In genomic region chr12:82311593-82311992, GRCm38 (mm10) we compare ENCODE assay signal across 13 mouse cellular contexts.
DNase-seq lines count a peak whose midpoint lies in the region; ATAC-seq and TF ChIP-seq lines count a peak whose summit lies in the region.
"Had no signal": no experiment of that assay in that cellular context is flagged by ENCODE, and none has a peak within 500 bp of the region (broad histone marks: within the 10 kb centered on the region; RNA-seq: fewer than 3 reads in every experiment).

No protein-coding gene starts in this region.

- no peak overlapping the region for H3K4me3 ChIP-seq in forebrain, embryonic 14.5 days (ENCODE audit: low read depth, low read length)
- no peak overlapping the region for H3K4me3 ChIP-seq in forebrain, postnatal 0 days (ENCODE audit: low read depth, low read length)
- no peak overlapping the region for H3K4me3 ChIP-seq in hindbrain, embryonic 14.5 days (replicated peaks; ENCODE audit: low read length)
- H3K4me3 ChIP-seq in hindbrain, embryonic 12.5 days = no peak overlapping the region
- H3K4me3 ChIP-seq in midbrain, embryonic 12.5 days = no peak overlapping the region
- no peak overlapping the region for H3K4me3 ChIP-seq in midbrain, postnatal 0 days (ENCODE audit: low read depth, low read length)
- no peak overlapping the region for H3K4me3 ChIP-seq in olfactory bulb, adult 2 months (ENCODE audit: insufficient read depth, low read depth, low read length)
- H3K4me3 ChIP-seq: embryonic facial prominence, embryonic 13.5 days; left cerebral cortex, adult 2 months had no signal

- DNase-seq in forebrain, embryonic 14.5 days (ENCODE audit: low spot score) = no peak
- DNase-seq in forebrain, postnatal 0 days = no peak
- DNase-seq in hindbrain, embryonic 14.5 days (ENCODE audit: low spot score) = no peak
- DNase-seq in midbrain, postnatal 0 days (ENCODE audit: low spot score) = no peak
- DNase-seq in layer of hippocampus, postnatal 36 days = no peak

- no peak for TF ChIP-seq POLR2A in olfactory bulb, adult 2 months (IDR thresholded peaks at IDR 0.05; ENCODE audit: insufficient read depth, low read depth, low read length)

- no peak for TF ChIP-seq CTCF in forebrain, postnatal 0 days (IDR thresholded peaks at IDR 0.05; ENCODE audit: low read depth)
- no peak for TF ChIP-seq CTCF in midbrain, postnatal 0 days (IDR thresholded peaks at IDR 0.05)
- TF ChIP-seq CTCF in olfactory bulb, adult 2 months (IDR thresholded peaks at IDR 0.05; ENCODE audit: insufficient read depth, low read depth, low read length) = no peak

- H3K9me3 ChIP-seq in forebrain, embryonic 14.5 days (replicated peaks; ENCODE audit: control insufficient read depth, low read length) = no peaks in the 10 kb centered on the region
- H3K9me3 ChIP-seq in forebrain, postnatal 0 days (ENCODE audit: low read length) = no peaks in the 10 kb centered on the region
- no peaks in the 10 kb centered on the region for H3K9me3 ChIP-seq in hindbrain, embryonic 14.5 days (ENCODE audit: control insufficient read depth, low read length)
- no peaks in the 10 kb centered on the region for H3K9me3 ChIP-seq in hindbrain, embryonic 12.5 days (replicated peaks)
- no peaks in the 10 kb centered on the region for H3K9me3 ChIP-seq in midbrain, embryonic 12.5 days
- H3K9me3 ChIP-seq in midbrain, postnatal 0 days (ENCODE audit: low read length) = no peaks in the 10 kb centered on the region
- H3K9me3 ChIP-seq: embryonic facial prominence, embryonic 13.5 days; G1E had no signal

- ATAC-seq in forebrain, embryonic 14.5 days = no peak
- no peak for ATAC-seq in forebrain, postnatal 0 days
- no peak for ATAC-seq in hindbrain, embryonic 14.5 days (ENCODE audit: low FRiP score)
- ATAC-seq in hindbrain, embryonic 12.5 days (ENCODE audit: low FRiP score) = no peak
- no peak for ATAC-seq in midbrain, embryonic 12.5 days (ENCODE audit: low FRiP score, low read depth)
- ATAC-seq in midbrain, postnatal 0 days (ENCODE audit: low FRiP score) = no peak
- ATAC-seq: activated CD4-positive, CD25-positive, alpha-beta regulatory T cell, adult 4 months had no signal

- H3K9ac ChIP-seq in forebrain, embryonic 14.5 days (ENCODE audit: low read length) = no peak overlapping the region
- no peak overlapping the region for H3K9ac ChIP-seq in forebrain, postnatal 0 days
- H3K9ac ChIP-seq in hindbrain, embryonic 14.5 days = no peak overlapping the region
- no peak overlapping the region for H3K9ac ChIP-seq in hindbrain, embryonic 12.5 days
- no peak overlapping the region for H3K9ac ChIP-seq in midbrain, embryonic 12.5 days (replicated peaks)
- no peak overlapping the region for H3K9ac ChIP-seq in midbrain, postnatal 0 days (replicated peaks; ENCODE audit: low read length, poor library complexity, severe bottlenecking)
- H3K9ac ChIP-seq: embryonic facial prominence, embryonic 13.5 days had no signal

- no peaks in the 10 kb centered on the region for H3K36me3 ChIP-seq in forebrain, embryonic 14.5 days (ENCODE audit: control insufficient read depth, insufficient read depth, low read length)
- H3K36me3 ChIP-seq in forebrain, postnatal 0 days (ENCODE audit: insufficient read depth) = no peaks in the 10 kb centered on the region
- H3K36me3 ChIP-seq in hindbrain, embryonic 14.5 days (replicated peaks; ENCODE audit: control insufficient read depth, insufficient read depth) = no peaks in the 10 kb centered on the region
- H3K36me3 ChIP-seq in hindbrain, embryonic 12.5 days = no peaks in the 10 kb centered on the region
- no peaks in the 10 kb centered on the region for H3K36me3 ChIP-seq in midbrain, embryonic 12.5 days
- H3K36me3 ChIP-seq in midbrain, postnatal 0 days (ENCODE audit: insufficient read depth, low read length) = no peaks in the 10 kb centered on the region

- peak overlapping the region; percentile 9; the same call in 1 of the 2 replicates for H3K27ac ChIP-seq in forebrain, embryonic 14.5 days (ENCODE audit: low read depth, low read length)
- H3K27ac ChIP-seq in forebrain, postnatal 0 days (ENCODE audit: low read depth, low read length) = no peak overlapping the region
- H3K27ac ChIP-seq in hindbrain, embryonic 14.5 days = peak overlapping the region; percentile 23; the same call in 1 of the 2 replicates
- no peak overlapping the region for H3K27ac ChIP-seq in hindbrain, embryonic 12.5 days
- peak overlapping the region; percentile 52; the same call in 1 of the 2 replicates for H3K27ac ChIP-seq in midbrain, embryonic 12.5 days (replicated peaks)
- H3K27ac ChIP-seq in midbrain, postnatal 0 days (ENCODE audit: low read depth, low read length) = no peak overlapping the region
- H3K27ac ChIP-seq in olfactory bulb, adult 2 months (ENCODE audit: insufficient read depth, low read depth, low read length) = peak overlapping the region; percentile 66
- H3K27ac ChIP-seq: embryonic facial prominence, embryonic 13.5 days; left cerebral cortex, adult 2 months had no signal

- no peak overlapping the region for H3K4me2 ChIP-seq in forebrain, embryonic 14.5 days (ENCODE audit: low read length)
- H3K4me2 ChIP-seq in forebrain, postnatal 0 days (ENCODE audit: low read depth) = no peak overlapping the region
- no peak overlapping the region for H3K4me2 ChIP-seq in hindbrain, embryonic 14.5 days (replicated peaks)
- H3K4me2 ChIP-seq in hindbrain, embryonic 12.5 days (replicated peaks) = no peak overlapping the region
- H3K4me2 ChIP-seq in midbrain, embryonic 12.5 days (replicated peaks) = no peak overlapping the region
- H3K4me2 ChIP-seq in midbrain, postnatal 0 days (ENCODE audit: low read depth, low read length, poor library complexity, severe bottlenecking) = no peak overlapping the region
- H3K4me2 ChIP-seq: embryonic facial prominence, embryonic 13.5 days; liver, embryonic 11.5 days had no signal

- WGBS in forebrain, embryonic 14.5 days = 72% methylated on average over 2 of the region's 2 CpGs
- WGBS in forebrain, postnatal 0 days = 83% methylated on average over 2 of the region's 2 CpGs
- 91% methylated on average over 2 of the region's 2 CpGs for WGBS in hindbrain, embryonic 14.5 days
- whole genome bisulfite sequencing in hindbrain, embryonic 12.5 days = 89% methylated on average over 2 of the region's 2 CpGs
- WGBS in midbrain, embryonic 12.5 days = 75% methylated on average over 2 of the region's 2 CpGs
- WGBS in midbrain, postnatal 0 days = 67% methylated on average over 2 of the region's 2 CpGs
- 62% methylated on average over 2 of the region's 2 CpGs for WGBS in olfactory bulb, adult 2 months

- no peaks in the 10 kb centered on the region for H3K27me3 ChIP-seq in forebrain, embryonic 14.5 days (replicated peaks; ENCODE audit: control insufficient read depth, insufficient read depth, low read length)
- H3K27me3 ChIP-seq in forebrain, postnatal 0 days (ENCODE audit: insufficient read depth, low read length) = no peaks in the 10 kb centered on the region
- H3K27me3 ChIP-seq in hindbrain, embryonic 14.5 days (ENCODE audit: control insufficient read depth, insufficient read depth, low read length) = no peaks in the 10 kb centered on the region
- H3K27me3 ChIP-seq in hindbrain, embryonic 12.5 days = no peaks in the 10 kb centered on the region
- H3K27me3 ChIP-seq in midbrain, embryonic 12.5 days = no peaks in the 10 kb centered on the region
- H3K27me3 ChIP-seq in midbrain, postnatal 0 days (ENCODE audit: insufficient read depth, low read length) = no peaks in the 10 kb centered on the region
- H3K27me3 ChIP-seq: embryonic facial prominence, embryonic 13.5 days had no signal

- H3K4me1 ChIP-seq in forebrain, embryonic 14.5 days (ENCODE audit: control insufficient read depth, insufficient read depth, low read length) = peaks cover 5% of the 10 kb centered on the region; the same call in 1 of the 2 replicates
- 0 out of 2 replicates have a peak, but pooled peaks cover 4% of the 10 kb centered on the region for H3K4me1 ChIP-seq in forebrain, postnatal 0 days (ENCODE audit: insufficient read depth)
- H3K4me1 ChIP-seq in hindbrain, embryonic 14.5 days (replicated peaks; ENCODE audit: control insufficient read depth, insufficient read depth, low read length) = peaks cover 5% of the 10 kb centered on the region; the same call in 1 of the 2 replicates
- peaks cover 8% of the 10 kb centered on the region; the same call in 1 of the 2 replicates for H3K4me1 ChIP-seq in hindbrain, embryonic 12.5 days
- H3K4me1 ChIP-seq in midbrain, embryonic 12.5 days = peaks cover 14% of the 10 kb centered on the region; the same call in 1 of the 2 replicates
- no peaks in the 10 kb centered on the region for H3K4me1 ChIP-seq in midbrain, postnatal 0 days (ENCODE audit: insufficient read depth, low read length)
- H3K4me1 ChIP-seq in olfactory bulb, adult 2 months (ENCODE audit: control insufficient read depth, insufficient read depth, low read length) = peaks cover 23% of the 10 kb centered on the region

Comparison
In these comparisons a context has a peak if more than half of its experiments do, and no peak if none do; other contexts are left out.
1. H3K27ac ChIP-seq: peak in forebrain, embryonic 14.5 days (single experiment), hindbrain, embryonic 14.5 days (single experiment), midbrain, embryonic 12.5 days (single experiment) and olfactory bulb, adult 2 months (single experiment); none in forebrain, postnatal 0 days (single experiment), hindbrain, embryonic 12.5 days (single experiment) and midbrain, postnatal 0 days (single experiment).